10 mouse cellular contexts compared by ENCODE assay signal in genomic region chr19:9055153-9055552, GRCm38 (mm10). TPM values are rescaled to one million over a fixed set of nuclear protein-coding genes. Genes with fewer than 3 reads are reported as not detected.
A peak's percentile ranks its signal among the peaks of the same experiment; 100 is the strongest.
DNase-seq lines count a peak whose midpoint lies in the region; ATAC-seq and TF ChIP-seq lines count a peak whose summit lies in the region.
"Had no signal": no experiment of that assay in that cellular context is flagged by ENCODE, and none has a peak within 500 bp of the region (broad histone marks: within the 10 kb centered on the region; RNA-seq: fewer than 3 reads in every experiment).

No protein-coding gene starts in this region.

- H3K27me3 ChIP-seq in hindbrain, postnatal 0 days (ENCODE audit: insufficient read depth, low read length), result no peaks in the 10 kb centered on the region
- no peaks in the 10 kb centered on the region for H3K27me3 ChIP-seq in hindbrain, embryonic 14.5 days (ENCODE audit: control insufficient read depth, insufficient read depth, low read length)
- no peaks in the 10 kb centered on the region for H3K27me3 ChIP-seq in heart, embryonic 12.5 days (replicated peaks)

- H3K4me2 ChIP-seq in hindbrain, postnatal 0 days (ENCODE audit: low read depth, low read length), result no peak overlapping the region
- H3K4me2 ChIP-seq in hindbrain, embryonic 14.5 days (replicated peaks), result no peak overlapping the region
- H3K4me2 ChIP-seq in heart, embryonic 12.5 days, result no peak overlapping the region

- H3K9ac ChIP-seq in hindbrain, postnatal 0 days (replicated peaks; ENCODE audit: low read length), result no peak overlapping the region
- no peak overlapping the region for H3K9ac ChIP-seq in hindbrain, embryonic 14.5 days
- H3K9ac ChIP-seq in heart, embryonic 12.5 days, result no peak overlapping the region

- no peaks in the 10 kb centered on the region for H3K9me3 ChIP-seq in hindbrain, postnatal 0 days (ENCODE audit: low read length)
- H3K9me3 ChIP-seq in hindbrain, embryonic 14.5 days (ENCODE audit: control insufficient read depth, low read length), result no peaks in the 10 kb centered on the region
- no peaks in the 10 kb centered on the region for H3K9me3 ChIP-seq in heart, embryonic 12.5 days (replicated peaks)

- WGBS in hindbrain, postnatal 0 days, result 14% methylated on average over 2 of the region's 2 CpGs
- 24% methylated on average over 2 of the region's 2 CpGs for WGBS in hindbrain, embryonic 14.5 days
- 19% methylated on average over 2 of the region's 2 CpGs for WGBS in heart, embryonic 12.5 days

- TF ChIP-seq CTCF in hindbrain, postnatal 0 days (IDR thresholded peaks at IDR 0.05; ENCODE audit: low read depth), result peak; percentile 66
- TF ChIP-seq CTCF in bone marrow macrophage, adult 2 months (IDR thresholded peaks at IDR 0.05; ENCODE audit: low read depth, low read length), result no peak

- H3K36me3 ChIP-seq in hindbrain, postnatal 0 days (ENCODE audit: insufficient read depth, low read length), result no peaks in the 10 kb centered on the region
- no peaks in the 10 kb centered on the region for H3K36me3 ChIP-seq in hindbrain, embryonic 14.5 days (replicated peaks; ENCODE audit: control insufficient read depth, insufficient read depth)
- no peaks in the 10 kb centered on the region for H3K36me3 ChIP-seq in heart, embryonic 12.5 days

- H3K4me1 ChIP-seq in hindbrain, postnatal 0 days (ENCODE audit: insufficient read depth, low read length), result no peaks in the 10 kb centered on the region
- H3K4me1 ChIP-seq in hindbrain, embryonic 14.5 days (replicated peaks; ENCODE audit: control insufficient read depth, insufficient read depth, low read length), result no peaks in the 10 kb centered on the region
- H3K4me1 ChIP-seq in bone marrow macrophage, adult 2 months (ENCODE audit: control insufficient read depth, insufficient read depth, low read length), result peaks cover 76% of the 10 kb centered on the region
- H3K4me1 ChIP-seq in heart, embryonic 12.5 days (replicated peaks), result peaks cover 17% of the 10 kb centered on the region

- ATAC-seq in hindbrain, postnatal 0 days, result no peak
- ATAC-seq in hindbrain, embryonic 14.5 days (ENCODE audit: low FRiP score), result no peak
- ATAC-seq in megakaryocyte, adult 5-6 weeks (ENCODE audit: poor library complexity, severe bottlenecking), result peak; percentile 66
- no peak for ATAC-seq in heart, embryonic 12.5 days (ENCODE audit: insufficient number of reproducible peaks, low FRiP score)

- no peak overlapping the region for H3K27ac ChIP-seq in hindbrain, postnatal 0 days
- H3K27ac ChIP-seq in hindbrain, embryonic 14.5 days, result no peak overlapping the region
- peak overlapping the region; percentile 23; the same call in 1 of the 2 replicates for H3K27ac ChIP-seq in bone marrow macrophage, adult 2 months (ENCODE audit: insufficient read depth, low read depth, low read length)
- H3K27ac ChIP-seq in heart, embryonic 12.5 days (ENCODE audit: poor library complexity, severe bottlenecking), result no peak overlapping the region

- DNase-seq in hindbrain, postnatal 0 days (ENCODE audit: low spot score), result peak; percentile 46
- DNase-seq in hindbrain, embryonic 14.5 days (ENCODE audit: low spot score), result no peak
- DNase-seq in CD4-positive, CD25-positive, alpha-beta regulatory T cell, adult 2 months (ENCODE audit: low read depth, low spot score), result peak; percentile 89
- no peak for DNase-seq in urinary bladder, adult 18-20 months (ENCODE audit: low spot score in 2 of 2)
- DNase-seq in urinary bladder, postnatal 4 days (ENCODE audit: low spot score in 2 of 2), result no peak

- H3K4me3 ChIP-seq in hindbrain, postnatal 0 days (ENCODE audit: low read length), result no peak overlapping the region
- H3K4me3 ChIP-seq in hindbrain, embryonic 14.5 days (replicated peaks; ENCODE audit: low read length), result no peak overlapping the region
- no peak overlapping the region for H3K4me3 ChIP-seq in bone marrow macrophage, adult 2 months (ENCODE audit: insufficient read depth, low read length)
- H3K4me3 ChIP-seq in heart, embryonic 12.5 days, result no peak overlapping the region

- TF ChIP-seq POLR2A in bone marrow macrophage, adult 2 months (IDR thresholded peaks at IDR 0.05; ENCODE audit: borderline replicate concordance, low read depth, low read length), result no peak

RNA-seq across cellular contexts. Expression of gene Scgb1a1, which starts 32.6 kb away (rescaled TPM):
- total RNA-seq in hindbrain, postnatal 0 days (2014; rRNA removed), result not detected in 2 replicates
- polyA plus RNA-seq in hindbrain, postnatal 0 days (2015; fragmentation: Nextera tagmentation; extraction: Ambion mirVana), result not detected in 2 replicates
- not detected in 2 replicates for polyA plus RNA-seq in hindbrain, embryonic 14.5 days (2014; fragmentation: Nextera tagmentation; extraction: Ambion mirVana)
- polyA plus RNA-seq in bone marrow macrophage, adult 2 months (2012; ENCODE audit: insufficient read depth, insufficient read length, missing spikeins), result not detected in 2 replicates
- total RNA-seq in megakaryocyte, adult 5-6 weeks (2015), result 0.82 and 1.5 TPM in 2 replicates
- 1.6 TPM in 1 of 2 replicates, not detected in the other for total RNA-seq in megakaryocyte, adult 5-6 weeks (2017)
- polyA plus RNA-seq in heart, embryonic 12.5 days (2016; fragmentation: Nextera tagmentation; extraction: Ambion mirVana), result not detected in 2 replicates
- total RNA-seq: liver, adult 2 months had no signal
- polyA plus RNA-seq: heart, embryonic 14.5 days had no signal

Comparison
In these comparisons a context has a peak if more than half of its experiments do, and no peak if none do; other contexts are left out.
1. DNase-seq: peak in hindbrain, postnatal 0 days (single experiment) and CD4-positive, CD25-positive, alpha-beta regulatory T cell, adult 2 months (single experiment); none in hindbrain, embryonic 14.5 days (single experiment), urinary bladder, adult 18-20 months (0 of 2) and urinary bladder, postnatal 4 days (0 of 2).